Mouse (Mus musculus) lung, postnatal 4 days (tissue): ENCODE measurements around the gene Ppt2.

Experiments used
- DNase-seq, 2 experiments: peaks; one replicate each; pipeline ENCODE4 v3.0.0; 2021

Gene Ppt2

DNA sequence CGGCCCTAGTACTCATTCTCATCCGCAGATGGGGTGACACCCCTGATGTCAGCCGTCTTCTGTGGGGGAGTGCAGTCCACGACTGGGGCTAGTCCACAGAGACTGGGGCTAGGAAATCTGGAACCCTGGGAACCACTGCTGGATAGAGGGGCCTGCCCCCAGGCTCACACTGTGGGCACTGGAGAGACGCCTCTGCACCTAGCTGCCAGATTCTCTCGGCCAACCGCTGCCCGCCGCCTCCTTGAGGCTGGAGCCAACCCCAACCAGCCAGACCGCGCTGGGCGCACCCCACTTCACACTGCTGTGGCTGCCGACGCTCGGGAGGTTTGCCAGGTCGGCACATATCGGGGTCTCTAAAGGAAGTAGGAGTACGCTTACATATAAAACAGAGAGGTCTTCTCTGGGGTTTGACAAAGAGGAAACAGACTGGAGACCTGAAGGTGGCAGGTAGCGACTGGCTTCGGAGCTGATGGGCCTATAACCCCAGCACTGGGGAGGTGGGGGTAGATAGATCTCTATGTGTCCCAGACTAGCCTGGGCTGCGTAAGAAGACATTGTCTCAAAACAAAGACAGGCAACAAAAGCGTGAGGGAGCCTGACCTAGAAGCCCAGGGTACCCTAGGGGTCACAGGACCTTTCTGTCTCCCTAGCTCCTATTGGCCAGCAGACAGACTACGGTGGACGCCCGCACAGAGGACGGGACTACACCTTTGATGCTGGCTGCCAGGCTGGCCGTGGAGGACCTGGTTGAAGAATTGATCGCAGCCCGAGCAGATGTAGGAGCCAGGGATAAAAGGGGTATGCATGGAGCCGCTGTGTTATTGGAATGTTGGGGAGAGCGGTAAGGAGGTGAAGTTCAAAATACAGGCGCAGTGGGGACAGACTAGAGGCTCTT, 42.2 kb downstream of the Ppt2 start:
- DNase-seq, result no peak

DNA sequence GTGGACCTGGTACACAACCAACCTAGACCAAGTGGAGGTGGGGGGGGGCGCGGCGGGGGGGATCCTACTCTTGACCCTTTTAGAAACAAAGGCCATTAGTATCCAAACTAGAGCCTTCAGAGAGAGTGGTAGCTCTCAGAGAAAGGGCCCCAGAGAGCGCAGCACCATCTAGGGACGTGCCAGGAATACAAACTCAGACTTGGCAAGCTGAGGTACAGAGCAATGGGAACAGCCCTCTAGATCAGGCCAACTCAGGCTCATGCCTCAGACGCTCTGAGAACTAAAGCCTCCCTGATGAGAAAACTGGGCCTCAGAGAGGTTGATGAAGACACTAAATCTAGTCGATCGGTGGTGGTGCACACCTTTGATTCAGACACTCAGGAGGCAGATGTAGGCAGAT, 43.2 kb downstream of the Ppt2 start:
- DNase-seq, result no peak

DNA sequence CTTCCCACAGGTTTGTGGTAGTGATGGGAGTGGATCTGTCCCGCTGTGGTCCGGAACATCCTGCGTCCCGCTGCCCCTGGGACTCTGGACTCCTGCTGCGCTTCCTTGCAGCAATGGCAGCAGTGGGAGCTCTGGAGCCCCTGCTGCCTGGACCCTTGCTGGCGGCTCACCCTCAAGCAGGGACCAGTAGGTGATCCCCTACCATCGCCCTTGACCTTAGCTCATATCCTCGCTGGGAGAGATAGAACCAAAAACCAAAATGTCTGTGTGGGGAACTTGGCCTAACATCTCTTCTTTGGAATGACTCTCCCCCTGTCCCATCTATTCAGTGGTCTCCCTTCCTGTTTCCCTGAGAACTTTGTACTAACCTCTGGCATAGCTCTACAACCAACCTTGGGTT, 44.5 kb downstream of the Ppt2 start:
- no peak for DNase-seq

DNA sequence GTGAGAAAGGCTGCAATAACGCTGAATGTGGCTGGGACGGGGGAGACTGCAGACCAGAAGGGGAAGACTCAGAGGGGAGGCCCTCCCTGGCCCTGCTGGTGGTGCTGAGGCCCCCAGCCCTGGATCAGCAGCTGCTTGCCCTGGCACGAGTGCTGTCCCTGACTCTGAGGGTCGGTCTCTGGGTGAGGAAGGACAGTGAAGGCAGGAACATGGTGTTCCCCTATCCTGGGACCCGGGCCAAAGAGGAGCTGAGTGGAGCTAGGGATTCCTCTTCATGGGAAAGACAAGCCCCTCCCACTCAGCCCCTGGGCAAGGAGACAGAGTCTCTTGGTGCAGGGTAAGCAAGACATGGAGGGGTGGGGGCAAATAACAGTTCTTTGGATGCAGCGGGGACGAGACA, 44.9 kb downstream of the Ppt2 start:
- DNase-seq, result peak in 1 of 2 experiments; percentile 57

DNA sequence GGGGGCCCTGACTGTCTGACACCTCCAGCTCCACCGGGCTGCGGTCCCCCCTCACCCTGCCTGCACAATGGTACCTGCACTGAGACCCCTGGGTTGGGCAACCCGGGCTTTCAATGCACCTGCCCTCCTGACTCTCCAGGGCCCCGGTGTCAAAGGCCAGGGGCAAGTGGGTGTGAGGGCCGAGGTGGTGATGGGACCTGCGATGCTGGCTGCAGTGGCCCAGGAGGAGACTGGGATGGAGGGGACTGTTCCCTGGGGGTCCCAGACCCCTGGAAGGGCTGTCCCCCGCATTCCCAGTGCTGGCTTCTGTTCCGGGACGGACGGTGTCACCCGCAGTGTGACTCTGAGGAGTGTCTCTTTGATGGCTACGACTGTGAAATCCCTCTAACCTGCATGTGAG, 45.8 kb downstream of the Ppt2 start:
- DNase-seq, result no peak

DNA sequence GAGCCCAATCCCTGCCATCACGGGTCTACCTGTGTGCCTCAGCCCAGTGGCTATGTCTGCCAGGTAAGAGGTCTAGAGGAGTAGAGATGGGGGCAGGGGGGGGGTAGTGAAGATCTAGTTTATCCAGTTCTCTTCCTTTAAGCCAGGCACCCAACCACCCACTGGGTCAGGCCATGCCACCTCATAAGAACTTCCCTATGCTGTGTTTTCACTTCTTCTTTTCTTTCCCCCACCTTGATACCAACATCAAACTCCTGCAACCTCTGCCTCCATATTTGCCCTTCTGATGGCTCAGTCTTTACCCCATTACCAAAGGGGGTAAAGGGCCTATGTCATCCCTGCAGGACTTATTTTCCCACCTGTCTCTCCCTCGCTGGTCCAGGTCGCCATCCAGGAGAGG, 50.2 kb downstream of the Ppt2 start:
- DNase-seq, result no peak

DNA sequence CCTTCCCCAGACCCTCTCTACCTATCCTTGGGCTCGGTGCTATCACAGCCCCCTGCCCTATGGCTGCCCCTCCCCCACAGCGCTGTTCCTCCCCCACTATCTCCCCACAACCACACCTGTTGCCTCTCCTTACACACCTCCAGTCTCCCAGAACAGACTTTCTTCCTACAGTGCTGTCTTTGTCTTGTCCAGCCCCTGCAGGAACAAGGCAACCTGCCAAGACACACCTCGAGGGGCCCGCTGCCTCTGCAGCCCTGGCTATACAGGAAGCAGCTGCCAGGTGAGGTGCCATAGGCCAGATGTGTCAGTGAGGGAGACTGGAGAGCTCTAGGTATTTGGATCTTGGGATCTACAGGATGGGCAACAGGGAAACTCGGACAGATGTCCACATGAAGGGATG, 51.7 kb downstream of the Ppt2 start:
- no peak for DNase-seq

DNA sequence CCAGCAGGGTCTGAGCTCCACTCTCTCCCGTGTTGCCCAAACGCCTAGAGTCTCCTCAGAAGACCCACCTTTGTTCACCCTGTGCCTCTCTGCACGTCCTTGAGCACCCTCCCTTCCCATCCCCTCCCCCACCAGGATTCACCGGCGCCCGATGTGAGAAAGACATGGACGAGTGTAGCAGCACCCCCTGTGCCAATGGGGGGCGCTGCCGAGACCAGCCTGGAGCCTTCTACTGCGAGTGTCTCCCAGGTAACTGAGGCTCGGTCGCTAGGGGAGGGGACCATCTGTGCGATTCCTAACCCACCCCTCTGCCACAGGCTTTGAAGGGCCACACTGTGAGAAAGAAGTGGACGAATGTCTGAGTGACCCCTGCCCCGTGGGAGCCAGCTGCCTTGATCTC, 55.9 kb downstream of the Ppt2 start:
- no peak for DNase-seq

DNA sequence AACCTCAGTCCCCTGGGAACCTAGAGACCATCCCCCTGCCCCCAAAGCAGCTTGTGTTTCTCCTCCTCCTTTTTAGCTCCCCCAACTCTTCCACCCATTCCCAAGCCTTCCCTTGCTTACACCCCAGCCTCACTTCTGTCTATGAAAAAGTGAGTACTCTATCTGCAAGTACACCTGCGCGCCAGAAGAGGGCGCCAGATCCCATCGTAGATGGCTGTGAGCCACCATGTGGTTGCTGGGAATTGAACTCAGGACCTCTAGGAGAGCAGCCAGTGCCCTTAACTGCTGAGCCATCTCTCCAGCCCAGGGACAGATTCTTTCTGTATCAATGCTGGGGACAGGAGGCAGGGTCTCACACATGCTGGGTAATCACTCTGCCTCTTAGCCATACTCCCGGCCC, 56.4 kb downstream of the Ppt2 start:
- no peak for DNase-seq

DNA sequence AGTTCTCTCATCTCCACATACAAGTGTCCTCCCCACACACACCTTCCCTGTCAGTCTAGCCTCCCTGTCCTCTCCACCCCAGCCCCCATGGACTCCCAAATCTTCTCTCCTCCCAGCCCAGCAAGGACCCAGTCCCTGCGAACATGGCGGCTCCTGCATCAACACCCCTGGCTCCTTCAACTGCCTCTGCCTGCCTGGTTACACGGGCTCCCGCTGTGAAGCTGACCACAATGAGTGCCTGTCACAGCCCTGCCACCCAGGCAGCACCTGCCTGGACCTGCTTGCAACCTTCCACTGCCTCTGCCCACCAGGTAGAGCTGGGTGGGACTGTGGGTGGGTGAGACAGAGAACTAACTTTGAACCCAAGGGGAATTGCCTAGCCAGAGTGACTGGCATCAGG, 58.4 kb downstream of the Ppt2 start:
- no peak for DNase-seq

DNA sequence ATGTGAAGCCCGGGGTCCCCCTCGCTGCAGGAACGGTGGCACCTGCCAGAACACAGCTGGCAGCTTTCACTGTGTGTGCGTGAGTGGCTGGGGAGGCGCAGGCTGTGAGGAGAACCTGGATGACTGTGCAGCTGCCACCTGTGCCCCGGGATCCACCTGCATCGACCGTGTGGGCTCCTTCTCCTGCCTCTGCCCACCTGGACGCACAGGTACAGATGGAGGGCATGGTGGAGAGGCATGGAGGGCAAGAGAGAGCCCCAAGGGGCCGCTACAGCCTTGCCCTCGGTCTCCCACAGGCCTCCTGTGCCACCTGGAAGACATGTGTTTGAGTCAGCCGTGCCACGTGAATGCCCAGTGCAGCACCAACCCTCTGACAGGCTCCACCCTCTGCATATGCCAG, 59.9 kb downstream of the Ppt2 start:
- no peak for DNase-seq

DNA sequence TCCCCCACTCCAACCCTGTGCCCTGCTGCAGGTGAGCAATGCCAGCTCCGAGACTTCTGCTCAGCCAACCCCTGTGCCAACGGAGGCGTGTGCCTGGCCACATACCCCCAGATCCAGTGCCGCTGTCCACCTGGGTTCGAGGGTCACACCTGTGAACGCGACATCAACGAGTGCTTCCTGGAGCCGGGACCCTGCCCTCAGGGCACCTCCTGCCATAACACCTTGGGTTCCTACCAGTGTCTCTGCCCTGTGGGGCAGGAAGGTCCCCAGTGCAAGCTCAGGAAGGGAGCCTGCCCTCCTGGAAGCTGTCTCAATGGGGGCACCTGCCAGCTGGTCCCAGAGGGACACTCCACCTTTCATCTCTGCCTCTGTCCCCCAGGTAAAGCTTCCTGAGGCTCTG, 61.0 kb downstream of the Ppt2 start:
- DNase-seq, result no peak
